Mouse (Mus musculus): Measurements from ENCODE around the gene Ang2. TPM values are rescaled to one million over a fixed set of nuclear protein-coding genes. Genes with fewer than 3 reads are reported as not detected.
"Not testable (repeated sequence)": the region's sequence is repeated elsewhere in the genome, so short reads cannot be mapped to it uniquely, and the experiment has no call there.

Ang2 gene
- total and polyA plus RNA-seq, 2 experiments from 2014 or later: not detected

DNA sequence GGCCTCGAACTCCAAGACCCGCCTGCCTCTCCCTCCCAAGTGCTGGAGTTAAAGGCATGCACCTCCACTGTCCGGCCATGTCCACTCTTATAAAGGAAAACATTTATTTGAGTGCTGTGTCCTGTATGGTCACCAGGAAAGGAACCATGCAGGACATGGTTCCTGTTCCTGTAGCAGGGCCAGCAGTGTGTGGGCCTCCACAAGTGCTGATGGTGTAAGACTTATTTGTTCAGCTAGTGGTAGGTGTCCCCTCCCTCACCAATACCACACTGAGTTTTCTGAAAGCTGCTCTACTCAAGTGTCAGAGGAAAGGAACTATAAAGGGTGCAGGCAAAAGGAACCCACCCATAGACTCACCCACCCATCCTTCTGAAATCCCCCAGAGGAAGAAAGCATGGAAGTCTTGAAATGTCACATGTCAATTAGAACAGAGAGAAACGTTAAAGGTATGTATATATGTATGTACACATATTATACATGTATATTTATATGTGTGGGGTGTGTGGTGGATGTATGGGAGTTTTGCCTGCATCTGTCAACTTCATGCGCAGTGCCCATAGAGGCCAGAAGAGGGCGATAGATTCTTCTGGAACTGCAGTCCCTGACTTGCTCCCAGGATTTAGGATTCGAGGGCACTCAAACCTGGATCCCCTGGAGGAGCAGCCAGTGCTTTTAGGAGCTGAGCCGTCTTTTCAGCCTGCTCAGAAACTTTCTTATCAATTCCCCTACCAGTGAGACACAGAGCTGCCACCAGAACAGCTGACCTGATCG lies 26.7 kb downstream of the Ang2 start:
- H3K4me1 ChIP-seq (ENCODE audit: insufficient read depth, low read length); ATAC-seq (ENCODE audit: low FRiP score): not testable (repeated sequence)
- TF ChIP-seq CTCF (IDR thresholded peaks at IDR 0.05): peak; percentile 70

DNA sequence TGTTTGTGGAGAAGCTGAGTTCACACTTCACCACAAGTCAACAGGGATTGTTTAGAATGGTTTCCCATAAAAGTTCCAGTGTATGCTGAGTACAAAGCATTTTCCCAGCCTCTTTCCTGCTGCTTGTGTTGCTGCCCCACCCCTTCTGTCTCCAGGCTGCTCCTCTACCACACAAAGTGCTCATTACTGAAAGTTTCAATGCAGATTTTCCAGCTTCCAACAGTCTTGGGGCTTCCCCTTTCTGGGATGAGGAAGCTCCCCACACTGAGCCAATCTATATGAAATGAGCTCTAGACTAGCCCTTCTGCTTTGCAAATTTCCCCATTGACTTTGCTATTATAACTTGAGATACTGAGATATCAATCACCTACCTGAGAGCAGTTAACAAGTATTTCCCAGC lies 32.9 kb downstream of the Ang2 start:
- Histone ChIP-seq H3K4me2 (ENCODE audit: low read depth, low read length, poor library complexity, severe bottlenecking) (no peak overlapping the region), H3K27me3 (ENCODE audit: insufficient read depth, low read length) (no peaks in the 10 kb centered on the region), H3K36me3 (ENCODE audit: insufficient read depth, low read length) (no peaks in the 10 kb centered on the region), H3K27ac (ENCODE audit: low read depth, low read length) (no peak overlapping the region), H3K9ac (replicated peaks; ENCODE audit: low read length, poor library complexity, severe bottlenecking) (no peak overlapping the region), H3K4me1 (ENCODE audit: insufficient read depth, low read length) (no peaks in the 10 kb centered on the region), H3K9me3 (ENCODE audit: low read length) (no peaks in the 10 kb centered on the region), H3K4me3 (ENCODE audit: low read depth, low read length) (no peak overlapping the region)
- ATAC-seq (ENCODE audit: low FRiP score) (no peak), DNase-seq (ENCODE audit: low spot score) (no peak)
- no peak for TF ChIP-seq CTCF (IDR thresholded peaks at IDR 0.05)

More for the DNA sequence above, 26.7 kb downstream of the Ang2 start:
- not testable (repeated sequence) for H3K4me3 ChIP-seq (ENCODE audit: low read depth, low read length); H3K27ac ChIP-seq (ENCODE audit: low read depth, low read length); H3K27me3 ChIP-seq (ENCODE audit: insufficient read depth, low read length); H3K9me3 ChIP-seq (ENCODE audit: low read length); H3K36me3 ChIP-seq (ENCODE audit: insufficient read depth, low read length); H3K9ac ChIP-seq (replicated peaks; ENCODE audit: low read length, poor library complexity, severe bottlenecking); H3K4me2 ChIP-seq (ENCODE audit: low read depth, low read length, poor library complexity, severe bottlenecking)
- 37% methylated on average over 9 of the region's 9 CpGs for WGBS
- peak; percentile 37 for DNase-seq (ENCODE audit: low spot score)

DNA sequence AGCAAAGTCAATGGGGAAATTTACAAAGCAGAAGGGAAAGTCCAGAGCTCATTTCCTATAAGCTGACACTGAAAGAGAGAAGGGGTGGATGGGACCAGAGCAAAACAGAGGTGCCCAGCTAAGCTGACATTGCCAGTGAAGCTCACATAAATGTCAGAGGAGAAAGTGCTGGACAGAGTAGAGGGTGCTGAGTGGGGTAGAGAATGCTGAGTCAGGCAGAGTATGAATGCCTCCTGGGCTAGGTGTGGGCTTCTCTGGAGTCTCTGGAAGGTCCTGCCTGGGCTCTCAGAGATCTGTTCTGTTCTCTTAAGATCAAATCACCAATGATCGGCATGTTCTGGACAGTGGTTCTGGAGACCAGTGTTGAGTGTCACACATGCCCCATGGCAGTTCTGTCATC lies 33.5 kb downstream of the Ang2 start:
- Histone ChIP-seq H3K9me3 (ENCODE audit: low read length) (no peaks in the 10 kb centered on the region), H3K4me3 (ENCODE audit: low read depth, low read length) (no peak overlapping the region), H3K9ac (replicated peaks; ENCODE audit: low read length, poor library complexity, severe bottlenecking) (no peak overlapping the region), H3K4me1 (ENCODE audit: insufficient read depth, low read length) (no peaks in the 10 kb centered on the region), H3K27me3 (ENCODE audit: insufficient read depth, low read length) (no peaks in the 10 kb centered on the region), H3K36me3 (ENCODE audit: insufficient read depth, low read length) (no peaks in the 10 kb centered on the region), H3K27ac (ENCODE audit: low read depth, low read length) (no peak overlapping the region), H3K4me2 (ENCODE audit: low read depth, low read length, poor library complexity, severe bottlenecking) (no peak overlapping the region)
- DNase-seq (ENCODE audit: low spot score): no peak
- 96% methylated on average over 1 of the region's 1 CpGs for WGBS
- no peak for ATAC-seq (ENCODE audit: low FRiP score)
- no peak for TF ChIP-seq CTCF (IDR thresholded peaks at IDR 0.05)

DNA sequence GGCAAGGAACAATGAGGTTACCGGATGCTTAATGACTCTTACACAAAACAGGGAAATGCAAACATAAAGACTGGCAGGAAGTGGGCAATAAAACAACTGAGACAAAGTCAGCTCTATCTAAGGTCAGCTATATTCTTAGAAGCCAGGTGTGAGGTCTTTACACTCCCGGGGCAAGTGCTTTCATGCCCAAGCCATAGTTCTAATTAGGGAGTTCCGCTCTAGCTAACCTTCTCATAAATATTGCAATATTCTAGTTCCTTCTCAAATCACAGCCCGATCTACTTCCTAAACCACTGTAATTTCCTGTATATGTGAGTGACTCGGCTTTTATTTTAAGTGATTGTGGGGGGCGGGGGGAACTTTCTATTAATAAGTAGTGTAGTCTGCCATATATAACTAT lies 35.6 kb downstream of the Ang2 start:
- ATAC-seq (ENCODE audit: low FRiP score); H3K4me1 ChIP-seq (ENCODE audit: insufficient read depth, low read length): not testable (repeated sequence)

DNA sequence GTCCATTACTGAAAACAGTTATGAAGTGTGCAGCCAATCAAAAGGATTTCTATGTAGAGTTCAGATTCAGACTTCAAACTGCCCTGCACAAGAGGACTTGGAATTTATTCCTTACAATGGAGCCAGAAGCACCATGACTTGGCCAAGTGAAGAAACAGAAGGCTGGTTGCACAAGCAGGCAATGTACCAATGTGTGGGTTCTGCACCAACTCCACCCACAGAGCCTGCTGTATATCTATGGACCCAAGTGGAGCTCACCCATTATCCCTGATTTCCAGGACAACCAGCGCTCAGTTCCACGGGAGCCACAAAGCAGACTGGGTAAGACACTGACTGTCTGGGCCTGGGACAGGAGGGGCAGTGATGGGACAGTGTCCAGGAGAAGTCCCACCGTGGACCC lies 37.0 kb downstream of the Ang2 start, which contains the start of gene Rnase2b:
Gene Rnase2b (plus strand): TSS at position 285 of the 400 bp plus-strand sequence.
- not testable (repeated sequence) for H3K4me1 ChIP-seq (ENCODE audit: insufficient read depth, low read length); H3K4me2 ChIP-seq (ENCODE audit: low read depth, low read length, poor library complexity, severe bottlenecking); H3K27ac ChIP-seq (ENCODE audit: low read depth, low read length); H3K4me3 ChIP-seq (ENCODE audit: low read depth, low read length); DNase-seq (ENCODE audit: low spot score); H3K36me3 ChIP-seq (ENCODE audit: insufficient read depth, low read length); H3K9ac ChIP-seq (replicated peaks; ENCODE audit: low read length, poor library complexity, severe bottlenecking); ATAC-seq (ENCODE audit: low FRiP score); H3K9me3 ChIP-seq (ENCODE audit: low read length); H3K27me3 ChIP-seq (ENCODE audit: insufficient read depth, low read length)
- WGBS: 89% methylated on average over 3 of the region's 3 CpGs

More for the DNA sequence above, 35.6 kb downstream of the Ang2 start:
- WGBS: 90% methylated on average over 6 of the region's 6 CpGs
- DNase-seq (ENCODE audit: low spot score); H3K9ac ChIP-seq (replicated peaks; ENCODE audit: low read length, poor library complexity, severe bottlenecking); H3K27ac ChIP-seq (ENCODE audit: low read depth, low read length); H3K4me2 ChIP-seq (ENCODE audit: low read depth, low read length, poor library complexity, severe bottlenecking); H3K4me3 ChIP-seq (ENCODE audit: low read depth, low read length); H3K36me3 ChIP-seq (ENCODE audit: insufficient read depth, low read length); H3K9me3 ChIP-seq (ENCODE audit: low read length); H3K27me3 ChIP-seq (ENCODE audit: insufficient read depth, low read length): not testable (repeated sequence)

DNA sequence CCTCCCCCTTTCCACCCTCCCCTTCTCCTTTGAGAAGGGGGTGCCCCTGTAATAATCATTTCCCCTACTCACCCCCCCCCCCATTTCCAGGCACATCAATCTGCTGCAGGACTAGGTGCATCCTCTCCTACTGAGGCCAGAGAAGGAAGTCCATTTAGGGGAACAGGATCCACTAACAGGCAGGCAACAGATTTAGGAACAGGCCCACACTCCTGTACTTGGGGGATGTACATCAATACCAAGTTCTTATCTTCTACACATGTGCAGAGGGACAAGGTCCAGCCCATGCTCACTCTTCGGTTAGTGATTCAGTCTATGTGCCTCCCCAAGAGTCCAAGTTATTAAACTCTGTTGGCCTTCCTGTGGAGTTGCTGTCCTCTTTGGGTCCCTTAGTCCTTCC lies 41.9 kb downstream of the Ang2 start:
- WGBS: 81% methylated on average over 1 of the region's 1 CpGs
- DNase-seq (ENCODE audit: low spot score) (no peak), ATAC-seq (ENCODE audit: low FRiP score) (no peak)
- Histone ChIP-seq H3K4me3 (ENCODE audit: low read depth, low read length) (no peak overlapping the region), H3K9ac (replicated peaks; ENCODE audit: low read length, poor library complexity, severe bottlenecking) (no peak overlapping the region), H3K36me3 (ENCODE audit: insufficient read depth, low read length) (no peaks in the 10 kb centered on the region), H3K4me2 (ENCODE audit: low read depth, low read length, poor library complexity, severe bottlenecking) (no peak overlapping the region), H3K27ac (ENCODE audit: low read depth, low read length) (no peak overlapping the region), H3K9me3 (ENCODE audit: low read length) (no peaks in the 10 kb centered on the region), H3K27me3 (ENCODE audit: insufficient read depth, low read length) (no peaks in the 10 kb centered on the region), H3K4me1 (ENCODE audit: insufficient read depth, low read length) (no peaks in the 10 kb centered on the region)
- TF ChIP-seq CTCF (IDR thresholded peaks at IDR 0.05): no peak
